Mouse (Mus musculus) spleen, adult 2 months (tissue): Measurements from ENCODE around the gene 6030408B16Rik. TPM values are rescaled to one million over a fixed set of nuclear protein-coding genes. Genes with fewer than 3 reads are reported as not detected.

Source experiments
- DNase-seq, 2 experiments: peaks; one replicate each; pipeline versions ENCODE4 v3.0.0 to v3.0.0-alpha.2; 2012 to 2021; ENCODE audit warnings: low spot score in 2 of 2, low read depth in 1 of 2
- H3K27ac ChIP-seq: fragments of 200-500 bp; 2 replicates; pipeline ENCODE4 v1.5.1; 2012; ENCODE audit warnings: low read length, inconsistent platforms; ENCODE audit not compliant: insufficient read depth
- H3K27me3 ChIP-seq: fragments of 200-500 bp; 2 replicates; pipeline ENCODE4 v1.6.1; 2012; ENCODE audit warnings: mild to moderate bottlenecking, moderate library complexity, low read length, inconsistent platforms; ENCODE audit not compliant: control insufficient read depth, insufficient read depth
- H3K36me3 ChIP-seq: fragments of 200-500 bp; 2 replicates; pipeline ENCODE4 v1.6.1; 2012; ENCODE audit warnings: mild to moderate bottlenecking, low read length, inconsistent platforms; ENCODE audit not compliant: control insufficient read depth, insufficient read depth
- H3K4me1 ChIP-seq: fragments of 200-500 bp; 2 replicates; pipeline ENCODE4 v1.6.1; 2011; ENCODE audit warnings: inconsistent platforms; ENCODE audit not compliant: control insufficient read depth, insufficient read depth, insufficient read length
- H3K4me3 ChIP-seq: fragments of 200-500 bp; 2 replicates; pipeline ENCODE4 v1.5.1; 2011; ENCODE audit warnings: mild to moderate bottlenecking, inconsistent platforms; ENCODE audit not compliant: insufficient read depth, insufficient read length; ENCODE audit errors: extremely low read depth
- CTCF ChIP-seq: fragments of 200-500 bp; IDR thresholded peaks from 2 replicates; pipeline ENCODE4 v1.5.1; 2011; ENCODE audit warnings: mild to moderate bottlenecking, inconsistent platforms; ENCODE audit not compliant: insufficient read depth, insufficient read length, insufficient replicate concordance; ENCODE audit errors: extremely low read depth
- POLR2A ChIP-seq: fragments of 200-500 bp; IDR thresholded peaks from 2 replicates; pipeline ENCODE4 v1.6.1; 2011; ENCODE audit warnings: low read depth, low read length, inconsistent platforms
- WGBS: fragments of 180-500 bp; shearing (Covaris S2); methylation state at CpG from one replicate; pipeline ENCODE4 v1.1.7; 2018; 5-methylcytosine and 5-hydroxymethylcytosine counted together
- polyA plus RNA-seq: library from polyadenylated mRNA; depleted of rRNA; stranded (reverse); fragments of >200 nt; gene quantifications from 2 replicates; pipeline ENCODE4 v1.2.3, GENCODE M21; 2012

Gene 6030408B16Rik
- polyA plus RNA-seq, 1 experiment: 0.25 TPM

GRCm38 (mm10) chr15:101329564-101329892, 36.5 kb downstream of the 6030408B16Rik start:
- 69% methylated on average over 3 of the region's 3 CpGs for WGBS
- no peak overlapping the region for H3K27ac ChIP-seq
- no peak for TF ChIP-seq POLR2A
- TF ChIP-seq CTCF: no peak
- no peak overlapping the region for H3K4me3 ChIP-seq
- DNase-seq: no peak
- H3K27me3 ChIP-seq: no peaks in the 10 kb centered on the region
- no peaks in the 10 kb centered on the region for H3K36me3 ChIP-seq
- H3K4me1 ChIP-seq: no peaks in the 10 kb centered on the region

GRCm38 (mm10) chr15:101331090-101331489, 38.1 kb downstream of the 6030408B16Rik start:
- DNase-seq: no peak
- no peaks in the 10 kb centered on the region for H3K27me3 ChIP-seq
- H3K4me1 ChIP-seq: no peaks in the 10 kb centered on the region
- no peak overlapping the region for H3K27ac ChIP-seq
- 77% methylated on average over 4 of the region's 4 CpGs for WGBS
- TF ChIP-seq POLR2A (no peak), CTCF (no peak)
- H3K4me3 ChIP-seq: no peak overlapping the region
- H3K36me3 ChIP-seq: no peaks in the 10 kb centered on the region

GRCm38 (mm10) chr15:101332370-101332769, 39.4 kb downstream of the 6030408B16Rik start:
- Histone ChIP-seq H3K36me3 (no peaks in the 10 kb centered on the region), H3K4me1 (no peaks in the 10 kb centered on the region; the same call in 1 of the 2 replicates), H3K27ac (no peak overlapping the region), H3K4me3 (no peak overlapping the region), H3K27me3 (no peaks in the 10 kb centered on the region)
- 73% methylated on average over 4 of the region's 4 CpGs for WGBS
- no peak for DNase-seq
- TF ChIP-seq CTCF (no peak), POLR2A (no peak)

- no peak overlapping the region for H3K4me3 ChIP-seq
- no peaks in the 10 kb centered on the region for H3K36me3 ChIP-seq
- TF ChIP-seq CTCF (no peak), POLR2A (no peak)
- H3K4me1 ChIP-seq: no peaks in the 10 kb centered on the region; the same call in 1 of the 2 replicates
- no peak for DNase-seq
- 39% methylated on average over 1 of the region's 1 CpGs for WGBS
- H3K27ac ChIP-seq: no peak overlapping the region
- no peaks in the 10 kb centered on the region for H3K27me3 ChIP-seq
These were observed 40.2 kb downstream of the 6030408B16Rik start for GRCm38 (mm10) chr15:101333165-101333564.

GRCm38 (mm10) chr15:101333648-101334047, 40.6 kb downstream of the 6030408B16Rik start:
- Histone ChIP-seq H3K4me3 (no peak overlapping the region), H3K4me1 (no peaks in the 10 kb centered on the region; the same call in 1 of the 2 replicates), H3K27me3 (no peaks in the 10 kb centered on the region), H3K36me3 (no peaks in the 10 kb centered on the region), H3K27ac (no peak overlapping the region)
- DNase-seq: no peak
- 13% methylated on average over 4 of the region's 4 CpGs for WGBS
- TF ChIP-seq CTCF (no peak), POLR2A (no peak)

GRCm38 (mm10) chr15:101336474-101337174, 43.6 kb downstream of the 6030408B16Rik start:
- TF ChIP-seq POLR2A (no peak), CTCF (no peak)
- Histone ChIP-seq H3K27ac (no peak overlapping the region), H3K4me1 (no peaks in the 10 kb centered on the region; the same call in 1 of the 2 replicates), H3K4me3 (no peak overlapping the region), H3K36me3 (no peaks in the 10 kb centered on the region), H3K27me3 (no peaks in the 10 kb centered on the region)
- no peak for DNase-seq
- 15% methylated on average over 24 of the region's 24 CpGs for WGBS

GRCm38 (mm10) chr15:101338359-101338758, 45.3 kb downstream of the 6030408B16Rik start:
- no peak for TF ChIP-seq POLR2A
- TF ChIP-seq CTCF: no peak
- Histone ChIP-seq H3K4me1 (no peaks in the 10 kb centered on the region; the same call in 1 of the 2 replicates), H3K36me3 (no peaks in the 10 kb centered on the region), H3K27me3 (no peaks in the 10 kb centered on the region), H3K4me3 (no peak overlapping the region), H3K27ac (no peak overlapping the region)
- DNase-seq: no peak
- WGBS: 93% methylated on average over 4 of the region's 4 CpGs
